Mouse (Mus musculus) testis, adult 2 months (tissue): ENCODE measurements around the gene Gm13275.
"Not testable (repeated sequence)": the region's sequence is repeated elsewhere in the genome, so short reads cannot be mapped to it uniquely, and the experiment has no call there.

Experiments used
- CTCF ChIP-seq: fragments of 200-500 bp; IDR thresholded peaks from 2 replicates; pipeline ENCODE4 v1.5.1; 2012; ENCODE audit warnings: low read depth, mild to moderate bottlenecking, inconsistent platforms, low read length, moderate library complexity; ENCODE audit not compliant: control insufficient read depth, insufficient read depth, insufficient replicate concordance
- POLR2A ChIP-seq: fragments of 200-500 bp; IDR thresholded peaks from 2 replicates; pipeline ENCODE4 v1.6.1; 2012; ENCODE audit warnings: low read depth, mild to moderate bottlenecking, inconsistent platforms, low read length, moderate library complexity; ENCODE audit not compliant: control insufficient read depth

- not testable (repeated sequence) for TF ChIP-seq POLR2A, CTCF
Measured at GRCm38 (mm10) chr4:88805761-88806160, 11.5 kb downstream of the Gm13275 start.
